Mouse (Mus musculus) left cerebral cortex, postnatal 4 days (tissue): ENCODE measurements around the gene Vmn1r113. TPM values are rescaled to one million over a fixed set of nuclear protein-coding genes. Genes with fewer than 3 reads are reported as not detected.
"Not testable (repeated sequence)": the region's sequence is repeated elsewhere in the genome, so short reads cannot be mapped to it uniquely, and the experiment has no call there.

Experiments
- DNase-seq: peaks from one replicate; pipeline ENCODE4 v3.0.0-alpha.2; 2022
- intact Hi-C: fragments of 180-260 bp; cut with DNase I; formaldehyde crosslinking; loops from one replicate; pipeline ENCODE4 v1.15.1; 2025
- total RNA-seq, 2 experiments: library from RNA; stranded (reverse); gene quantifications; 2 replicates each; pipeline ENCODE4 v1.2.3; 2021

The Vmn1r113 gene
- not detected for total RNA-seq

DNA sequence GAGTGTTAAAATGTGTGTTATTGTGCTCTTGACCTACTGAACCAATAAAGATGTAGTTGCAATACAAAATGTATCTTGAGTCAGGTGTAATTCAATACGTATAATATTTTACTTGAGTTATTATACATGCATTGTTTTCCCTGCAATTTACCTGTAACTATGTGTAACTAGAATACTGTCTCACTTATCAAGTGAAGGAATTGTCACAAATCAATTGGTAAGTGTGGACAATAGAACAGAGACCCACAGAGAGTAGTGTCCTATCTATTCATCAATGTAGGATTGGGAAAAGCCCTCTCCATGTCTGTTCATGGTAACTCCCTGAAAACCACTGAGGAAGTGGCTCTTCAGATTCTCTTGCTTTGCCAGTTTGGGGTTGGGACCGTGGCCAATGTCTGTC, at the start of gene Vmn1r113:
Gene Vmn1r113, plus strand, starts transcription at position 301 of the 400 bp plus-strand sequence.
- intact Hi-C loops, DNase-seq: not testable (repeated sequence)

DNA sequence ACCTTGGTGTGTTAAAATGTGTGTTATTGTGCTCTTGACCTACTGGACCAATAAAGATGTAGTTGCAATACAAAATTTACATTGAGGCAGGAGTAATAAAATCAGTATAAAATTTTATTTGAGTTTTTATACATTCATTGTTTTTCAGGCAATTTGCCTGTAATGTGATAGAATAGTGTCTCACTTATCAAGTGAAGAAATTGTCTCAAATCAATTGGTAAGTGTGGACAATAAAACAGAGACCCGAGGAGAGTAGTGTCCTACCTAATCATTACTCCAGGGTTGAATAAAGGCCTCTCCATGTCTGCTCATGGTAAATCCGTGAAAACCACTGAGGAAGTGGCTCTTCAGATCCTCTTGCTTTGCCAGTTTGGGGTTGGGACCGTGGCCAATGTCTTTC, 16.2 kb upstream of the Vmn1r113 start, which contains the start of gene Vmn1r112:
Gene Vmn1r112, plus strand, starts transcription at position 301 of the 400 bp plus-strand sequence.
- intact Hi-C loops, DNase-seq: not testable (repeated sequence)

DNA sequence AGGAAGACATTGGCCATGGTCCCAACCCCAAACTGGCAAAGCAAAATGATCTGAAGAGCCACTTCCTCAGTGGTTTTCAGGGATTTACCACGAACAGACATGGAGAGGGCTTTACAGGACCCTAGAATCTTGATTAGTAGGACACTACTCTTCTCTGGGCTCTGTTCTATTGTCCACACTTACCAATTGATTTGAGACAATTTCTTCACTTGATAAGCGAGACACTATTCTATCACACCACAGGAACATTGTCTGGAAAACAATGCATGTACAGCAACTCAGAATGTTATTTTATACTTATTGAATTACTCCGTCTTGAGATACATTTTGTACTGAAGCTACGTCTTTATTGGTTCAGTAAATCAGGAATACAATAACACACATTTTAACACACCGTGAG, 25.0 kb downstream of the Vmn1r113 start, which contains the start of gene Vmn1r114:
Gene Vmn1r114, minus strand, starts transcription at position 101 of the 400 bp plus-strand sequence.
- DNase-seq, intact Hi-C loops: not testable (repeated sequence)

Other genes starting within 250 kb of the Vmn1r113 start
- not detected for gene Gm5726, start 241.5 kb upstream of the Vmn1r113 start, total RNA-seq
- not detected for gene Gm4141, start 211.0 kb upstream of the Vmn1r113 start, total RNA-seq
- gene Gm4513, start 188.3 kb upstream of the Vmn1r113 start, total RNA-seq, result not detected
- not detected for gene Vmn1r107, start 118.4 kb upstream of the Vmn1r113 start, total RNA-seq
- gene Vmn1r111, start 84.1 kb upstream of the Vmn1r113 start, total RNA-seq, result not detected
- gene Gm10668, start 56.7 kb upstream of the Vmn1r113 start, total RNA-seq, result not detected
- not detected for gene Vmn1r112, start 16.1 kb upstream of the Vmn1r113 start, total RNA-seq
- gene Vmn1r114, start 24.9 kb downstream of the Vmn1r113 start, total RNA-seq, result not detected
- not detected for gene Vmn1r115, start 57.7 kb downstream of the Vmn1r113 start, total RNA-seq
- gene Vmn1r116, start 85.0 kb downstream of the Vmn1r113 start, total RNA-seq, result not detected
- not detected for gene Vmn1r117, start 96.8 kb downstream of the Vmn1r113 start, total RNA-seq
- not detected for gene Vmn1r118, start 125.1 kb downstream of the Vmn1r113 start, total RNA-seq
- gene Vmn1r119, start 225.2 kb downstream of the Vmn1r113 start, total RNA-seq, result not detected